Mouse (Mus musculus): ENCODE measurements around the gene Lemd2. TPM values are rescaled to one million over a fixed set of nuclear protein-coding genes. Genes with fewer than 3 reads are reported as not detected.

Gene Lemd2
- polyA plus RNA-seq, 1 experiment from 2014 or later, result 14.5 TPM

DNA sequence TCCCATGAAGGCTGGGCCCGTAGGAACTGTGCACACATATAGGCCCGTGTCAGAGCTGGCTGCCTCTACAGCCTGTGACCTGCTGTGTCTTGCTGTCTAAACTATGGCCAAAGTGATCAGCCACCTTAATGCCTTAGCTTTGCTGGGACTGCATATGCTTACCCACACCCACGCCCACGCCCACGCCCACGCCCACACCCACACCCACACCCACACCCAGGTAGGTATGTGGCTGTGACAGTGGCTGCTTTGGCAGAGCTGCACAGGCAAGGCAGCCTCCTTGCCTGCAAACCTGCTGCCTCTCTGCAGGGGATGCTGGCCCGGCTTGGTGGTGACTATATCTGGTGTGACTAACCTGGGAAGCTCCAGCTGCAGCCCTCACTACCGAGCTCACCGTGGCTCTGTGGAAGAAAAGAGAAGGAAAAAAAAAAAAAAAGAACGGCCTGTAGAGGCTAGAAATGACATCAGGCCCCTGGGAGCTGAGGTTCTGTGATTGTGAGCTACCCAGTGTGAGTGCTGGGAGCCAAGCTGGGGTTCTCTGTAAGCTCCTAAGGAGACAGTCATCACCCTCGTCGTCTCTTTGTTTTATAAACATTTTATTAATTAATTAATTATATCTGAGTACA lies 20.5 kb downstream of the Lemd2 start:
- Histone ChIP-seq H3K9me3 (ENCODE audit: control insufficient read depth, low read length) (no peaks in the 10 kb centered on the region), H3K27me3 (ENCODE audit: control insufficient read depth, insufficient read depth, low read length) (no peaks in the 10 kb centered on the region), H3K4me3 (ENCODE audit: low read length) (no peak overlapping the region), H3K36me3 (ENCODE audit: control insufficient read depth, insufficient read depth, low read length) (no peaks in the 10 kb centered on the region), H3K4me1 (ENCODE audit: control insufficient read depth, insufficient read depth, low read length) (no peaks in the 10 kb centered on the region; the same call in 1 of the 2 replicates), H3K27ac (ENCODE audit: low read depth, low read length) (no peak overlapping the region), H3K4me2 (replicated peaks; ENCODE audit: low read depth, low read length) (no peak overlapping the region), H3K9ac (ENCODE audit: low read depth, low read length) (no peak overlapping the region)
- no peak for ATAC-seq (ENCODE audit: low FRiP score, low TSS enrichment)
- WGBS, result 88% methylated on average over 12 of the region's 12 CpGs

DNA sequence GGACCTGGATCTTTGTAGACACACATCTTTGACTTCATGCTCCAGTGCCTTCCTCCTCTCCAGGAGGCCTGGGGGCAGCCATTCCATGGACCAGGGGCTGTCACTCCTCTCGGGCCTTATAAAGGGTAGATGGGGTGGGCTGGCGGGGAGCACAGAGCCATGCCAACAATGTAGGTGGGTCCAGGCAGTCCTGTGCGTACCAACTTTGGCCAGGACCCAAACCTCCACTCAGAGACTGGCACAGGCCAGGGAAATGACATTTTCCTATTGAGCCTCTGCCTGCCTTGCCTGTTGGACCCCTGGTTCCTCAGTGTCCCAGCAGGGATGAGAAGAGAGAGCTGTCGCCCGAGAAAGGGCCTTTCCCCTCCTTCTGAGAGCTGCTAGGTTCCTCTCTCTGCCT lies 21.9 kb downstream of the Lemd2 start:
- H3K36me3 ChIP-seq (ENCODE audit: control insufficient read depth, insufficient read depth, low read length), result no peaks in the 10 kb centered on the region
- H3K4me1 ChIP-seq (ENCODE audit: control insufficient read depth, insufficient read depth, low read length), result no peaks in the 10 kb centered on the region; the same call in 1 of the 2 replicates
- WGBS, result 75% methylated on average over 5 of the region's 5 CpGs
- no peak overlapping the region for H3K4me2 ChIP-seq (replicated peaks; ENCODE audit: low read depth, low read length)
- H3K4me3 ChIP-seq (ENCODE audit: low read length), result no peak overlapping the region
- no peaks in the 10 kb centered on the region for H3K27me3 ChIP-seq (ENCODE audit: control insufficient read depth, insufficient read depth, low read length)
- no peak overlapping the region for H3K9ac ChIP-seq (ENCODE audit: low read depth, low read length)
- H3K27ac ChIP-seq (ENCODE audit: low read depth, low read length), result no peak overlapping the region
- ATAC-seq (ENCODE audit: low FRiP score, low TSS enrichment), result no peak
- H3K9me3 ChIP-seq (ENCODE audit: control insufficient read depth, low read length), result no peaks in the 10 kb centered on the region

DNA sequence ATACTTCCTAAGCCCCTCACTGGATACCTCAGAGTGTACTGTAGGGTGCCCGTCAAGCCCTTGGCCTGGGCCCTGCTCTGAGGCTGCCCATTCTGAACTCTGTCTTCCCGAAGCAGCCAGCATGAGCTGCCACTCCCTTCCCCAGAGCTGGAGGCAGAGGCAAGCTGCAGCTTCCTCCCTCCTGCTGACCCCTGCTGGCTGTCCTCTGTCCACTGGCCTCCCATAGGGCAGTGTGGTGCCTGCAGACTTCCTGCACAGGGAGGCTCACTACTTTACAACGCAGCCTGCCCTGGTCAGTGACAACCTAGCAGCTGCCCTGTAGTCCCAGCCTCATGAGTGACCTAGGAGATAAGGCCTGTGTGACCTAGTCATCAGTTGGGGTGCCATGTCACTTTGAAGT lies 22.6 kb downstream of the Lemd2 start:
- no peaks in the 10 kb centered on the region for H3K36me3 ChIP-seq (ENCODE audit: control insufficient read depth, insufficient read depth, low read length)
- no peak overlapping the region for H3K4me3 ChIP-seq (ENCODE audit: low read length)
- peak; percentile 67 for ATAC-seq (ENCODE audit: low FRiP score, low TSS enrichment)
- H3K27me3 ChIP-seq (ENCODE audit: control insufficient read depth, insufficient read depth, low read length), result no peaks in the 10 kb centered on the region
- WGBS, result 28% methylated on average over 3 of the region's 3 CpGs
- H3K27ac ChIP-seq (ENCODE audit: low read depth, low read length), result no peak overlapping the region
- H3K4me2 ChIP-seq (replicated peaks; ENCODE audit: low read depth, low read length), result no peak overlapping the region
- no peaks in the 10 kb centered on the region for H3K9me3 ChIP-seq (ENCODE audit: control insufficient read depth, low read length)
- no peak overlapping the region for H3K9ac ChIP-seq (ENCODE audit: low read depth, low read length)
- H3K4me1 ChIP-seq (ENCODE audit: control insufficient read depth, insufficient read depth, low read length), result no peaks in the 10 kb centered on the region; the same call in 1 of the 2 replicates

DNA sequence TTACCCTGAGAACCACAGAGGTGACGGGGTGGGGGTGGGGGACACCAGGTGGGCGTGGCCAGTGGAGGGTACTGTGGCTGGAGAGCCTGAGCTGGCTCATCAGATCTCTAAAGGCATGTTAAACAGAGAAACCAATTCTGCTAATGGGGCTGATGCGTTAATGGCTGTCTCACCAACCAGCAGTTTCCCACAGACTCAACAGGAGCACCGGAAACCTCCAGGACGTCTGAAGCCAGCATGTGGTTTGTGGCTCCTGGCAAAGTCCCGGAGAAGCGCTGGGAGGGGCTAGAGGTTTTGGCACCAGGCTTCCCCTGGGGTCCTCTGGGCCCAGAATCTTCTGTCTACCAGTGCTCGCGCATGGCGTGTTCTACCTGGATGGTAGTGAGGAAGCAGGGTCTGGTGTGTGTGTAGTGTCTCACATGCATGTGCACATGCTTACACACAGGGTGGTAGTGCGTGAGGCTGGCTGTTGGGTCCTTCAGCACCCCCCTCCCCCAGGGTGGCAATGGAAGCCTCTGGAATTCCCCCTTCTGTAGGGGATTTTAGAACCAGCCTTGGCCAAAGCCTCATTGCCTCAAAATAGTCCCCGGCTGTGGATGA lies 24.5 kb downstream of the Lemd2 start:
- Histone ChIP-seq H3K4me1 (ENCODE audit: control insufficient read depth, insufficient read depth, low read length) (peaks cover 13% of the 10 kb centered on the region), H3K9ac (ENCODE audit: low read depth, low read length) (no peak overlapping the region), H3K27me3 (ENCODE audit: control insufficient read depth, insufficient read depth, low read length) (no peaks in the 10 kb centered on the region), H3K9me3 (ENCODE audit: control insufficient read depth, low read length) (no peaks in the 10 kb centered on the region), H3K36me3 (ENCODE audit: control insufficient read depth, insufficient read depth, low read length) (no peaks in the 10 kb centered on the region), H3K4me3 (ENCODE audit: low read length) (no peak overlapping the region), H3K27ac (ENCODE audit: low read depth, low read length) (no peak overlapping the region), H3K4me2 (replicated peaks; ENCODE audit: low read depth, low read length) (no peak overlapping the region)
- 58% methylated on average over 12 of the region's 12 CpGs for WGBS
- ATAC-seq (ENCODE audit: low FRiP score, low TSS enrichment), result no peak

DNA sequence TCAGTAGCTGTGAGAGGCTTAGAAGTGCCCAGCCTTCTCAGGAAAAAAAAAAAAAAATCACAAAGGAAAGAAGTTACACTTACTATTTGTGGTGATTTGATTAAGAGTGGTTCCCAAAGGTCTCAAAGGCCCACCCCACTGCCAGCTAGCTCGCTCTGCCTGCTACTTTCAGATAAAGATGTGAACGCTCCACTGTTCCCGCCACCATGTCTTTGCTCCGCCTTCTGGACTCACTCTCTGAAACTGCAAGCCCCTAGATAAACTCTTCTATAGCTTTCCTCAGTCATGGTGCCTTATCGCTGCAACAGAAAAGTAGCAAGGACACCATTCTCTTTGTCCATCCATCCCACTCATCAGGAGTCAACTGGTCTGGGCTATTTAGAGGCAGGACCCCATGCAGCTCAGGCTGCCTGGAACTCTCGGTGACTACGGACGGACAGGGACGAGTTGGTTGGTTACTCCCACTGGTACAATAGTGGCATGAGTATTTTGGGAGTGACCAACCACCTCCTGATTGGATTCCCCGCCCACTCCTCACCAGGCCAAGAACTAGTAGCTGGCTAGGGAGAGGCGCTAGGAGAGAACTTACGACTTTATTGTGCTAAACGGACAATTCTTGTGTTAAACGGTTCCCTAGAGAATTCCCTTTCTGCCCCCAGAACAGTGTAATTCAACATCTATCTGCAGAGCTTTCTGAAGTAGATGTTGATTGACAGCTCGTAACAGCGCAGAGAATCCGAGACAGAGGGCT lies 25.7 kb downstream of the Lemd2 start:
- Histone ChIP-seq H3K4me1 (ENCODE audit: control insufficient read depth, insufficient read depth, low read length) (peaks cover 13% of the 10 kb centered on the region), H3K36me3 (ENCODE audit: control insufficient read depth, insufficient read depth, low read length) (no peaks in the 10 kb centered on the region), H3K4me3 (ENCODE audit: low read length) (no peak overlapping the region), H3K9ac (ENCODE audit: low read depth, low read length) (no peak overlapping the region), H3K4me2 (replicated peaks; ENCODE audit: low read depth, low read length) (no peak overlapping the region), H3K27me3 (ENCODE audit: control insufficient read depth, insufficient read depth, low read length) (no peaks in the 10 kb centered on the region), H3K27ac (ENCODE audit: low read depth, low read length) (no peak overlapping the region), H3K9me3 (ENCODE audit: control insufficient read depth, low read length) (no peaks in the 10 kb centered on the region)
- 86% methylated on average over 17 of the region's 17 CpGs for WGBS
- ATAC-seq (ENCODE audit: low FRiP score, low TSS enrichment), result no peak

DNA sequence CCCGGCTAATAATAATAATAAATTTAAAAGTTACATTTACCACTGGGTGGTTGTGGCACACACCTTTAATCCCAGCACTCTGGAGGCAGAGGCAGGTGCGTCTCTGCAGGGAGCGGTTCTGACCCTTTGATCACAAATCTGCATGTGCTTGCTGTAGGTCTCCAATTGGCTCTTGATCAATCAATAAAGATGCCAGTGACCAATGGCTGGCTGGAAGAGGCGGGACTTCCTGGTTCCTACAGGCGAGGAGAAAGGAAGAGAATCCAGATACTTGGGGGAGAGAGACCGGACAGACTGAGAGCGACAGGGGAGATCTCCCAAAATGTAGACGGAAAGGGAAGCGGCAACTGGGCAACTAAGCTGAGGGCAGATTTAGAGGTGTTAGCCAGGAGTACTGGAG lies 26.2 kb downstream of the Lemd2 start:
- Histone ChIP-seq H3K27me3 (ENCODE audit: control insufficient read depth, insufficient read depth, low read length) (no peaks in the 10 kb centered on the region), H3K27ac (ENCODE audit: low read depth, low read length) (no peak overlapping the region), H3K9ac (ENCODE audit: low read depth, low read length) (no peak overlapping the region), H3K4me2 (replicated peaks; ENCODE audit: low read depth, low read length) (no peak overlapping the region), H3K4me3 (ENCODE audit: low read length) (no peak overlapping the region), H3K9me3 (ENCODE audit: control insufficient read depth, low read length) (no peaks in the 10 kb centered on the region), H3K36me3 (ENCODE audit: control insufficient read depth, insufficient read depth, low read length) (no peaks in the 10 kb centered on the region), H3K4me1 (ENCODE audit: control insufficient read depth, insufficient read depth, low read length) (peaks cover 13% of the 10 kb centered on the region)
- WGBS, result 92% methylated on average over 9 of the region's 9 CpGs
- no peak for ATAC-seq (ENCODE audit: low FRiP score, low TSS enrichment)

GRCm38 (mm10) chr17:27176754-27177153 lies 27.5 kb downstream of the Lemd2 start:
- H3K27ac ChIP-seq (ENCODE audit: low read depth, low read length), result no peak overlapping the region
- no peaks in the 10 kb centered on the region for H3K27me3 ChIP-seq (ENCODE audit: control insufficient read depth, insufficient read depth, low read length)

GRCm38 (mm10) chr17:27176287-27176686 lies 28.0 kb downstream of the Lemd2 start:
- no peaks in the 10 kb centered on the region for H3K9me3 ChIP-seq (ENCODE audit: control insufficient read depth, low read length)
- H3K27ac ChIP-seq (ENCODE audit: low read depth, low read length), result no peak overlapping the region
- H3K36me3 ChIP-seq (ENCODE audit: control insufficient read depth, insufficient read depth, low read length), result no peaks in the 10 kb centered on the region
- H3K4me1 ChIP-seq (ENCODE audit: control insufficient read depth, insufficient read depth, low read length), result peaks cover 13% of the 10 kb centered on the region
- no peak overlapping the region for H3K4me3 ChIP-seq (ENCODE audit: low read length)
- H3K27me3 ChIP-seq (ENCODE audit: control insufficient read depth, insufficient read depth, low read length), result no peaks in the 10 kb centered on the region
- no peak overlapping the region for H3K4me2 ChIP-seq (replicated peaks; ENCODE audit: low read depth, low read length)
- WGBS, result 70% methylated on average over 3 of the region's 3 CpGs
- no peak for ATAC-seq (ENCODE audit: low FRiP score, low TSS enrichment)
- H3K9ac ChIP-seq (ENCODE audit: low read depth, low read length), result no peak overlapping the region

More at GRCm38 (mm10) chr17:27176754-27177153, 27.5 kb downstream of the Lemd2 start:
- H3K36me3 ChIP-seq (ENCODE audit: control insufficient read depth, insufficient read depth, low read length), result no peaks in the 10 kb centered on the region
- H3K4me2 ChIP-seq (replicated peaks; ENCODE audit: low read depth, low read length), result no peak overlapping the region
- peaks cover 13% of the 10 kb centered on the region for H3K4me1 ChIP-seq (ENCODE audit: control insufficient read depth, insufficient read depth, low read length)
- ATAC-seq (ENCODE audit: low FRiP score, low TSS enrichment), result no peak
- H3K9ac ChIP-seq (ENCODE audit: low read depth, low read length), result no peak overlapping the region
- WGBS, result 91% methylated on average over 4 of the region's 4 CpGs
- no peaks in the 10 kb centered on the region for H3K9me3 ChIP-seq (ENCODE audit: control insufficient read depth, low read length)
- no peak overlapping the region for H3K4me3 ChIP-seq (ENCODE audit: low read length)

All from kidney, embryonic 14.5 days (tissue).